Mouse (Mus musculus) MEL (cell line): Measurements from ENCODE around the gene Evc2. TPM values are rescaled to one million over a fixed set of nuclear protein-coding genes. Genes with fewer than 3 reads are reported as not detected.

Source experiments
- DNase-seq: peaks from one replicate; pipeline ENCODE4 v3.0.0; 2011; ENCODE audit warnings: low read depth, low spot score
- H3K27ac ChIP-seq: 2 replicates; pipeline ENCODE4 v1.5.1; 2012; ENCODE audit warnings: low read depth, mild to moderate bottlenecking, control low read depth, low read length, moderate library complexity; ENCODE audit not compliant: control insufficient read depth
- H3K27me3 ChIP-seq, 2 experiments: fragments of 150-350 bp in 1 of 2; sonication (generic) in 1 of 2; 2 replicates each; pipeline ENCODE4 v1.6.1; 2012; ENCODE audit warnings: low read length in 2 of 2, mild to moderate bottlenecking in 2 of 2, improper control_type of control experiment in 1 of 2, moderate library complexity in 1 of 2; ENCODE audit not compliant: insufficient read depth in 2 of 2, control insufficient read depth in 1 of 2
- H3K36me3 ChIP-seq, 2 experiments: 2 replicates each; pipeline ENCODE4 v1.6.1; 2012 to 2014; ENCODE audit warnings: low read length in 2 of 2, improper control_type of control experiment in 1 of 2, inconsistent platforms in 1 of 2, mild to moderate bottlenecking in 1 of 2; ENCODE audit not compliant: insufficient read depth in 2 of 2, control insufficient read depth in 1 of 2
- H3K4me1 ChIP-seq, 2 experiments: fragments of 150-350 bp in 1 of 2; sonication (generic) in 1 of 2; 2 replicates each; pipeline ENCODE4 v1.6.1; 2012; ENCODE audit warnings: low read length in 2 of 2, improper control_type of control experiment in 1 of 2, mild to moderate bottlenecking in 1 of 2; ENCODE audit not compliant: insufficient read depth in 2 of 2, control insufficient read depth in 1 of 2
- H3K4me3 ChIP-seq, 2 experiments: fragments of 150-350 bp in 1 of 2; sonication (generic) in 1 of 2; 2 replicates each; pipeline ENCODE4 v1.5.1; 2012; ENCODE audit warnings: low read depth in 2 of 2, low read length in 2 of 2, mild to moderate bottlenecking in 2 of 2, moderate library complexity in 2 of 2, control low read depth in 1 of 2, improper control_type of control experiment in 1 of 2; ENCODE audit not compliant: control insufficient read depth in 1 of 2, insufficient read depth in 1 of 2
- H3K79me2 ChIP-seq: 2 replicates; pipeline ENCODE4 v1.6.1; 2012; ENCODE audit warnings: mild to moderate bottlenecking, low read length, moderate library complexity; ENCODE audit not compliant: control insufficient read depth, poor library complexity, insufficient read depth
- H3K9ac ChIP-seq: 2 replicates; pipeline ENCODE4 v1.6.1; 2012; ENCODE audit warnings: low read depth, mild to moderate bottlenecking, control low read depth, low read length, moderate library complexity; ENCODE audit not compliant: control insufficient read depth, poor library complexity, severe bottlenecking
- H3K9me3 ChIP-seq: fragments of 150-350 bp; sonication (generic); replicated peaks from 2 replicates; pipeline ENCODE4 v1.6.1; 2012; ENCODE audit warnings: mild to moderate bottlenecking, low read length, improper control_type of control experiment, moderate library complexity; ENCODE audit not compliant: insufficient read depth
- CHD1 ChIP-seq: IDR thresholded peaks from 2 replicates; pipeline ENCODE4 v1.6.1; 2012; ENCODE audit warnings: low read depth, mild to moderate bottlenecking, inconsistent platforms, low read length, improper control_type of control experiment
- CHD2 ChIP-seq: IDR thresholded peaks from 2 replicates; pipeline ENCODE4 v1.6.1; 2011; ENCODE audit warnings: low read length, improper control_type of control experiment
- CTCF ChIP-seq, 3 experiments: IDR thresholded peaks in 2 of 3; conservative IDR thresholded peaks in 1 of 3; 2 replicates each; pipeline ENCODE4 v1.5.1; 2011 to 2012; ENCODE audit warnings: low read length in 3 of 3, low read depth in 2 of 3, mild to moderate bottlenecking in 2 of 3, improper control_type of control experiment in 1 of 3, inconsistent platforms in 1 of 3, mixed read lengths in 1 of 3, moderate library complexity in 1 of 3; ENCODE audit not compliant: control insufficient read depth in 1 of 3, insufficient read depth in 1 of 3, poor library complexity in 1 of 3, severe bottlenecking in 1 of 3
- E2F4 ChIP-seq: IDR thresholded peaks from 2 replicates; pipeline ENCODE4 v1.6.1; 2011; ENCODE audit warnings: low read depth, low read length, improper control_type of control experiment, borderline replicate concordance
- ELF1 ChIP-seq: IDR thresholded peaks from 2 replicates; pipeline ENCODE4 v1.6.1; 2014; ENCODE audit warnings: low read depth, mild to moderate bottlenecking, inconsistent platforms, low read length, improper control_type of control experiment, moderate library complexity
- EP300 ChIP-seq, 2 experiments: IDR thresholded peaks; 2 replicates each; pipeline ENCODE4 v1.6.1; 2011; ENCODE audit warnings: improper control_type of control experiment in 2 of 2, low read length in 2 of 2, low read depth in 1 of 2, mild to moderate bottlenecking in 1 of 2
- ETS1 ChIP-seq: IDR thresholded peaks from 2 replicates; pipeline ENCODE4 v1.6.1; 2012; ENCODE audit warnings: low read depth, mild to moderate bottlenecking, inconsistent platforms, low read length, improper control_type of control experiment, moderate library complexity
- GABPA ChIP-seq: IDR thresholded peaks from 2 replicates; pipeline ENCODE4 v1.6.1; 2012; ENCODE audit warnings: low read depth, mild to moderate bottlenecking, inconsistent platforms, low read length, improper control_type of control experiment, moderate library complexity
- GATA1 ChIP-seq: IDR thresholded peaks from 2 replicates; pipeline ENCODE4 v1.6.1; 2011; ENCODE audit warnings: low read depth, low read length, improper control_type of control experiment
- HCFC1 ChIP-seq: IDR thresholded peaks from 2 replicates; pipeline ENCODE4 v1.6.1; 2012; ENCODE audit warnings: low read depth, mild to moderate bottlenecking, inconsistent platforms, low read length, improper control_type of control experiment, moderate library complexity
- JUND ChIP-seq: IDR thresholded peaks from 2 replicates; pipeline ENCODE4 v1.6.1; 2011; ENCODE audit warnings: low read depth, mild to moderate bottlenecking, improper control_type of control experiment, low read length
- KAT2A ChIP-seq: conservative IDR thresholded peaks from 2 replicates; pipeline ENCODE4 v1.6.1; 2012; ENCODE audit warnings: low read depth, low read length, improper control_type of control experiment, inconsistent platforms
- MAX ChIP-seq: IDR thresholded peaks from 2 replicates; pipeline ENCODE4 v1.6.1; 2011; ENCODE audit warnings: low read length, improper control_type of control experiment
- MAZ ChIP-seq: IDR thresholded peaks from 2 replicates; pipeline ENCODE4 v1.6.1; 2012; ENCODE audit warnings: low read depth, mild to moderate bottlenecking, inconsistent platforms, low read length, improper control_type of control experiment
- MEF2A ChIP-seq: IDR thresholded peaks from 2 replicates; pipeline ENCODE4 v1.6.1; 2014; ENCODE audit warnings: low read depth, mild to moderate bottlenecking, inconsistent platforms, low read length, improper control_type of control experiment; ENCODE audit not compliant: poor library complexity, insufficient replicate concordance, severe bottlenecking; ENCODE audit errors: extremely low read depth
- MXI1 ChIP-seq: IDR thresholded peaks from 2 replicates; pipeline ENCODE4 v1.6.1; 2011; ENCODE audit warnings: mild to moderate bottlenecking, low read depth, low read length, improper control_type of control experiment
- MYB ChIP-seq: IDR thresholded peaks from 2 replicates; pipeline ENCODE4 v1.6.1; 2011; ENCODE audit warnings: mild to moderate bottlenecking, low read depth, low read length, improper control_type of control experiment
- MYC ChIP-seq: IDR thresholded peaks from 2 replicates; pipeline ENCODE4 v1.6.1; 2011; ENCODE audit warnings: low read depth, mild to moderate bottlenecking, low read length, improper control_type of control experiment, moderate library complexity
- NELFE ChIP-seq: IDR thresholded peaks from 2 replicates; pipeline ENCODE4 v1.6.1; 2011; ENCODE audit warnings: low read depth, low read length, improper control_type of control experiment
- NRF1 ChIP-seq: IDR thresholded peaks from 2 replicates; pipeline ENCODE4 v1.6.1; 2014; ENCODE audit warnings: low read depth, mild to moderate bottlenecking, inconsistent platforms, low read length, improper control_type of control experiment, moderate library complexity; ENCODE audit not compliant: poor library complexity, insufficient read depth, severe bottlenecking
- POLR2AphosphoS2 ChIP-seq: IDR thresholded peaks from 2 replicates; pipeline ENCODE4 v1.6.1; 2011; ENCODE audit warnings: low read length, improper control_type of control experiment
- POLR2AphosphoS5 ChIP-seq: IDR thresholded peaks from 2 replicates; pipeline ENCODE4 v1.6.1; 2012; ENCODE audit warnings: low read depth, borderline replicate concordance, mild to moderate bottlenecking, inconsistent platforms, low read length, moderate library complexity, mixed read lengths
- SIN3A ChIP-seq: IDR thresholded peaks from 2 replicates; pipeline ENCODE4 v1.6.1; 2012; ENCODE audit warnings: low read length, improper control_type of control experiment, inconsistent platforms
- TAL1 ChIP-seq: IDR thresholded peaks from 2 replicates; pipeline ENCODE4 v1.6.1; 2012; ENCODE audit warnings: mild to moderate bottlenecking, inconsistent platforms, low read length, moderate library complexity, mixed read lengths
- TBP ChIP-seq: IDR thresholded peaks from 2 replicates; pipeline ENCODE4 v1.8.0; 2011; ENCODE audit warnings: low read depth, low read length, improper control_type of control experiment
- TCF12 ChIP-seq: IDR thresholded peaks from 2 replicates; pipeline ENCODE4 v1.6.1; 2014; ENCODE audit warnings: low read depth, mild to moderate bottlenecking, inconsistent platforms, low read length, improper control_type of control experiment, moderate library complexity
- USF1 ChIP-seq: IDR thresholded peaks from 2 replicates; pipeline ENCODE4 v1.6.1; 2014; ENCODE audit warnings: low read depth, mild to moderate bottlenecking, inconsistent platforms, low read length, improper control_type of control experiment, moderate library complexity
- ZC3H11A ChIP-seq: IDR thresholded peaks from 2 replicates; pipeline ENCODE4 v1.6.1; 2012; ENCODE audit warnings: low read depth, mild to moderate bottlenecking, inconsistent platforms, low read length, improper control_type of control experiment
- ZKSCAN1 ChIP-seq: IDR thresholded peaks from 2 replicates; pipeline ENCODE4 v1.6.1; 2012; ENCODE audit warnings: low read depth, mild to moderate bottlenecking, inconsistent platforms, low read length, improper control_type of control experiment, moderate library complexity
- ZNF384 ChIP-seq: IDR thresholded peaks from 2 replicates; pipeline ENCODE4 v1.6.1; 2012; ENCODE audit warnings: low read depth, mild to moderate bottlenecking, inconsistent platforms, low read length, improper control_type of control experiment
- polyA plus RNA-seq, 2 experiments: library from polyadenylated mRNA; stranded (reverse) in 1 of 2; unstranded in 1 of 2; fragments of >175 nt in 1 of 2; fragments of >200 nt in 1 of 2; gene quantifications; 2 replicates each; pipeline versions ENCODE4 v1.2.1 to v1.2.4; 2012; ENCODE audit warnings: low replicate concordance in 2 of 2, low read depth in 1 of 2; ENCODE audit not compliant: insufficient read length in 2 of 2, insufficient read depth in 1 of 2, missing spikeins in 1 of 2
- total RNA-seq: library from RNA; depleted of rRNA; stranded (reverse); fragments of 300-350 nt; gene quantifications from 2 replicates; pipeline ENCODE4 v1.2.3, GENCODE M21; 2012

Gene Evc2
- total and polyA plus RNA-seq, 3 experiments: not detected

DNA sequence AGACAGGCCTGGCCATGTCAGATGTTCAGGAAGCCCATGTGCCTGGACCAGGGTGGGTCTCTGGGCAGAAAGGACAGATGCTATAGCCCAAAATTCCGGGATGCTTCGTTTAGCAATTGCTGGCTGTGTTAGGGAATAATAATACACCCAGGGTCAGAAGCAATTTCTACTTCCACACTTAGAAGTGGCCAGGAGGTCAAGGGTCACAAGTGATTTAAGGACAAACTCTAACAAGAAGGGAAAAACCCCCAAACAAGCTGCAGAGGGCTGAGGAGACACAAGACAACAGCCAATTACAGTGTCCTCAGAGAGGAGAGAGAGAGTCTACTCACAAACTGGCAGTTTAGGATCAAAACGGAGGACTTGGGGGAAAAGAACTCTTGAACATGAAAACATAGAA lies 3.2 kb upstream of the Evc2 start:
- DNase-seq: no peak
- Histone ChIP-seq H3K9me3 (no peaks in the 10 kb centered on the region), H3K4me3 (no peak overlapping the region), H3K79me2 (no peaks in the 10 kb centered on the region), H3K9ac (no peak overlapping the region), H3K36me3 (no peaks in the 10 kb centered on the region), H3K4me1 (no peaks in the 10 kb centered on the region), H3K27me3 (no peaks in the 10 kb centered on the region), H3K27ac (no peak overlapping the region)
- no peak for TF ChIP-seq E2F4
- TF ChIP-seq NELFE: no peak
- TF ChIP-seq HCFC1: no peak
- TF ChIP-seq POLR2AphosphoS2: no peak
- no peak for TF ChIP-seq ZNF384

DNA sequence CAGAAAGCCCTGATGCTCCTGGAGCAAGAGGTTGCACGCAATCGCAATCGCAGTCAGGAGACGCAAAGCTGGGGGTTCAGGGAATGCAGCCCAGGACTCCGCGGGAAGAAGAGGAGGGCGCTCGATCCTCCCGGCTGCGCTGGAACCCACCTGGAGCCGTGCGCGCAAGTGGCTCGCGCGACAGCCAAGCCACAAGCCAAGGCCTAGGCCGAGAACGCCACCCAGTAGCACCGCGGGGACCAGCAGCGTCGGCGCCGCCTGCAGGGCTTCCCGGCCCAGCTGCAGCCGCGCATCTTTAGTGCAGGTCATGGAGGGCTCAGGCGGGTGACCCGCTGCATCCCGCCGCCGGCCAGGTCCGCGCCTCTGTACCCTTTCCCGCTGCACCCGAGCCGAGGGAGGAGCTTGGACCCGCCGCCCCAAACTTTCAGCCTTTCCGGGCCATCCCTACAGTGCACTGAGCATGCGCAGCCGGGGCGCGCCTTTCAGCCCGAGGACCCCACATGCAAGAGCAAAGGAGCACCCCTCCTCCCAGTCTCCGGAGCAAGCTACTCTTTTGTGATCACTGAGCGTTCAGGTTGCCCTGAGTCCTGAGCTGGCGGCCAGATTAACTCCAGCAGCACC lies 1.7 kb upstream of the Evc2 start, which contains the start of gene Evc:
Evc (minus strand) TSS at position 410 of the 621 bp plus-strand sequence.
- H3K4me3 ChIP-seq: no peak within 1 kb of the TSS

DNA sequence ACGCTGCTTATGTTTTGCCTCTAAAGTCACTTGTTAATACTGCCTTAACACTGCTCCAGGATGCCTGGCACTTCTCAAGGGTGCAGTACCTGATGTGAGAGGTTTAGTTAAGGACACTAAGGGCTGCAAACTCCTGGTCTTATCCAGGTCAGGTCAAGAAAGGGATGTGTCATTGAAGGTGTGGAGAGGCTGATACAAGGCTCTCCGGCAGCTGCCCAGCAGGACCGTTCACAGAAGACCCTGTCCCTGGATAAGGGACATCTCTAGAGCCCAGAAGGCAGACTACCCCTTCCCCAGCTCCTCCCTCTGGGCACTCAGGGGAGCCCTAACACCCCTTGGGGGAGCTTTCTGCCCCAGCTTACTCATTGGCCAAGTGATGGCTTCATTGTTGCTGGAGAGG lies 603 bp upstream of the Evc2 start:
- no peak overlapping the region for H3K27ac ChIP-seq
- H3K4me1 ChIP-seq: no peaks in the 10 kb centered on the region
- TF ChIP-seq NRF1: no peak
- TF ChIP-seq EP300 (IDR thresholded peaks at IDR 0.05; ENCODE audit: low read depth in 1 of 2, low read length in 2 of 2): no peak
- TF ChIP-seq TAL1: no peak
- no peak for TF ChIP-seq ELF1
- TF ChIP-seq MEF2A: no peak
- no peak for TF ChIP-seq TBP
- no peak overlapping the region for H3K9ac ChIP-seq
- no peaks in the 10 kb centered on the region for H3K36me3 ChIP-seq
- H3K4me3 ChIP-seq: no peak overlapping the region
- H3K79me2 ChIP-seq: no peaks in the 10 kb centered on the region
- no peak for DNase-seq
- no peaks in the 10 kb centered on the region for H3K9me3 ChIP-seq
- H3K27me3 ChIP-seq: no peaks in the 10 kb centered on the region

More for the DNA sequence above, 1.7 kb upstream of the Evc2 start, which contains the start of gene Evc:
- Histone ChIP-seq H3K79me2 (no peaks in the 10 kb centered on the region), H3K9ac (no peak within 1 kb of the TSS), H3K27me3 (no peaks in the 10 kb centered on the region), H3K4me1 (no peaks in the 10 kb centered on the region), H3K36me3 (no peaks in the 10 kb centered on the region), H3K27ac (no peak within 1 kb of the TSS), H3K9me3 (no peaks in the 10 kb centered on the region)
- TF ChIP-seq TCF12 (no peak), GABPA (no peak), USF1 (no peak), ETS1 (no peak), GATA1 (no peak), HCFC1 (no peak), ZC3H11A (no peak), MYB (no peak), SIN3A (no peak), KAT2A (no peak), POLR2AphosphoS5 (no peak), MAZ (no peak), JUND (no peak), MAX (no peak), CHD1 (no peak), CHD2 (no peak), MXI1 (no peak), ZKSCAN1 (no peak), MYC (no peak), CTCF (IDR thresholded peaks at IDR 0.05 in 2 of 3, conservative IDR thresholded peaks at IDR 0.05 in 1 of 3; ENCODE audit: control insufficient read depth in 1 of 3, insufficient read depth in 1 of 3, low read depth in 2 of 3, low read length in 3 of 3, poor library complexity in 1 of 3, severe bottlenecking in 1 of 3) (no peak)
- DNase-seq: no peak
